Mouse (Mus musculus) bone marrow macrophage, adult 2 months (primary cell): Measurements from ENCODE around the gene Rnf183.

ENCODE experiments used
- CTCF ChIP-seq: IDR thresholded peaks from 2 replicates; pipeline ENCODE4 v1.5.1; 2012; ENCODE audit warnings: low read depth, mild to moderate bottlenecking, low read length, moderate library complexity
- POLR2A ChIP-seq: IDR thresholded peaks from 2 replicates; pipeline ENCODE4 v1.6.1; 2012; ENCODE audit warnings: mild to moderate bottlenecking, low read depth, low read length, borderline replicate concordance

DNA sequence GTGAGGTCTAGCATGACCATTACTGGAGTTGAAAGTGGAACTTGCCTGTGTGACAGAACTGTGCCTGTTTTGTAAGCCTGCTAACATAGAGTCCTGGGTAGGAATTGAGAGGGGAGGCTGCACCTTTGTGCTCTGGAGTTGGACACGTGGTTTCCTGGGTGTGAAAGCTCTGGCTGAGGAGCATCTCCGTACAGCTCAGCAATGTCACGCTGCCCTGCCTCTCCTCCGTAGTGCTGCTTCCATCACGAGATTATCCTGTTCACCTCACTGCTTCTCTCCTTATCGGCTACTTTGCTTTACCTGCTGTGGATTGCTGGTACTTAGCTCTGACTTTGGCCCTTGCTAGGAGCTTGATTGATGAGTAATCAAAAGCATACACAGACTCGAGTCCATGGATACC lies 51.3 kb downstream of the Rnf183 start:
- TF ChIP-seq POLR2A (no peak), CTCF (no peak)
